Mouse (Mus musculus) layer of hippocampus, postnatal 10 days (tissue): ENCODE data around the gene Psmb1. TPM values are rescaled to one million over a fixed set of nuclear protein-coding genes. Genes with fewer than 3 reads are reported as not detected.
A peak's percentile ranks its signal among the peaks of the same experiment; 100 is the strongest.
"Not testable (repeated sequence)": the region's sequence is repeated elsewhere in the genome, so short reads cannot be mapped to it uniquely, and the experiment has no call there.

Experiments
- DNase-seq, 2 experiments: peaks; one replicate each; pipeline ENCODE4 v3.0.0; 2021; ENCODE audit warnings: low spot score in 2 of 2
- total RNA-seq, 2 experiments: library from RNA; stranded (reverse); gene quantifications; 2 replicates each; pipeline ENCODE4 v1.2.3; 2021

The Psmb1 gene
- total RNA-seq, 2 experiments from 2014 or later = 135 to 140 TPM

DNA sequence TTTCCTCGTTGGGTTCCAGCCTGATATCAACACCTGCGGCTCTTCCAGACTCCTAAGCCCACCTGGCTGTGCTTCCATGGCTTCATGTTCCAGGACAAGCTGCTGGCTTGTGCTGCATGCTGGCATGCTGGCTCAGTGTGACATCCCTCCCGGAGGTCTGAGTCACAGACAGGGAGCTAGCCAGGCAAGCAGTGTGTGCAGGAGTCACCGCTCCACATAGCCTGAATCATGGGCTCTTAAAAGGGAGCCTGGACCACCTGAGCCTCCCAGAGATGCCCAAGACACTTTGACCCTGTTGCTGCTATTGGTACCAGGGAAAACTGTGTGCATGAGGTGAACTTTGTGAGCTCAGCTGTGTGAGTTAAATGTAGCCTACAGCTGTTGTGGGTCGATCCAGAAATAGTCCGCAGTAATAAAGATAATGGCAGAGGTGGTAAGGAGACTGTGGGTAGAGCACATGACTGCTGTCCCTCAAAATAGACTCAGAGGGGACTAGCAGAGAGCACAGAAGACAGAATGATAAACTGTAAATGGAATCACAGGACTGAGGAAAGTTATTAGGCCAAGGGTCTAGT is 37.5 kb downstream of the Psmb1 start:
- DNase-seq = no peak

DNA sequence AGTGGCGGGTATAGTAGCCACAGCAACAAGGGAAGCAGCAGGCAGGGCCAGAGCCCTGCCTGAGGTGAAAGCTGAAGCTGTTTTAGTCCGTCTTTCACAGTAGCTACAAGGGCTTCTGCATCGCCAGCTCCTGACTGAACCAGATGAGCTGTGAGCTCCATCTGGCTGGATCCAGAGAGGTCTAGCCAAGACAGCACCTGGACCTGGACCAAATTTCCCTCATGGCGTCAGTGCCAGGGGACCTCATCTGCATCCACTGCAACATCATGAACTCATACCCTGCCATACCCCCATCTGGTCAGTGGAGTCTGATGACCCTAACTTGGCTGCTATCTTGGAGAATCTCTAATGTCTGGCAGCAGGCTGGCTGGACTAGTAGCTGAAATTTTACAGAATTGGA is 39.8 kb downstream of the Psmb1 start:
- DNase-seq = no peak

DNA sequence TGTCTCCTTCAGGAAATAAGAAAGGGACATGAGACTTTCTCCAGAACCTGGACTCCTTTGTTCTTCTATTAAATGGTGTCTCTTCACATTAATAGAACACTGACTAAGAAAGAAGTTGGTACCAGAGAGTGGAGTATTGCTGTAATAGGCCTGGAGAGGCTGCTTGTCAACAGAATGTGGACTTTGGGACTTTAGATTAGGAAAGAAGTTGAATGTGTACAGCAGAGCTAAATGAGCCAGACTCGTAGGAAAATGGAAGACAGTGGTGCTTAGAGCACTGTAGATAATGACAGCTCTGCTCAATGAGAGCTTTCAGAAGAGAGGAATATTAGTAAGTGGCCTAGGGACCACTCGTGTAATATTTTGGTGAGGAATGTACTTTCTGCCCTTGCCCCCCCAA is 43.0 kb downstream of the Psmb1 start:
- DNase-seq = no peak

DNA sequence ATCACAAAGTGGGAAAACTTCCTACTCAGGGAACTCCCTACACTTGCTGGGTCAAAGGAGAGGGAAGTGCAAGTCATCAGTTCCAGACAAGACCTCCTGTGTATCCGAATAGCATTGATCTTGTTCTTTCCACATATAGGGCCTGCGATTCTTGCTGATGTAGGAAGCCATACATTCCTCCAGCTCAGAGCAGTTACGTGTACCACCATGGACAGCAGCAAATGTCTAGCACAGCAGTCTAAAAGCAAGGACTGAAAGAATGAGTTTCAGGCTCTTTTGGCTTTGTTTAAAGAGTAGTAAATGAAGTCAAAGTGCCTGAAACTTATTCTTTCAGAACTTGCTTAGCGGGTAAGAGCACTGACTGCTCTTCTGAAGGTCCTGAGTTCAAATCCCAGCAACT is 44.3 kb downstream of the Psmb1 start:
- DNase-seq = no peak

DNA sequence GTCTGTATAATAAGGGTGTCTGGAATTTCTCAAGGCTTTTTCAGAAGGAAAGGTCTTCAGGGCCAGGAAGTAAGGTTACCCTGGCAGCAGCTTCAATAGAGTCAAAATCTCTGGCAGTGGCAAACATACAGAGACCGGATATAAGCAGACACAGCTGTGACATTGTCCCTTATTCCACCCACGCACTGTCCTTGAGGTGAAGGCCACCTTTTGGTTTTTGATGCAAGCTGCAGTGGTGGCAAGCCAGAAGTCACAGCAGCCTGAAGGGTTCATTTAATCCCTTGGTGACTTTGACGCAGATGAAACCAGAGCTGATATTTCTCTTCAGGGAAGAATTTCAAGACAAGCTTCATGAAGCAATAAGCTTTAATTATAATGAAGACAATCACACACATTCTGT is 49.9 kb downstream of the Psmb1 start:
- DNase-seq = no peak

DNA sequence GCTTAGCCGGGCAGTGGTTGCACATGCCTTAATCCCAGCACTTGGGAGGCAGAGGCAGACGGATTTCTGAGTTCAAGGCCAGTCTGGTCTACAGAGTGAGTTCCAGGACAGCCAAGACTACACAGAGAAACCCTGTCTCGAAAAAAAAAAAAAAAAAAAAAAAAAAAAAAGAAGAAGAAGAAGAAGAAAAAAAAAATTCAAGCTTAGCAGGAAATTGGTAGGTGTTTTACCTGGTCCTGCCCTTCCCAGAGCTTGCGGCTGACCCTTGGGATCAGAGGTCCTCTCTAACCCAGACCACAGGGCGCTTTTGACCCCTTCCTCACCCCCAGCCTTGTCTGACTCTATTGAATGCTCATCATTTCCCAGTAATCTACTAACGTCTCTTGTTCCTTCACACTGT is 50.4 kb downstream of the Psmb1 start:
- DNase-seq = not testable (repeated sequence)

DNA sequence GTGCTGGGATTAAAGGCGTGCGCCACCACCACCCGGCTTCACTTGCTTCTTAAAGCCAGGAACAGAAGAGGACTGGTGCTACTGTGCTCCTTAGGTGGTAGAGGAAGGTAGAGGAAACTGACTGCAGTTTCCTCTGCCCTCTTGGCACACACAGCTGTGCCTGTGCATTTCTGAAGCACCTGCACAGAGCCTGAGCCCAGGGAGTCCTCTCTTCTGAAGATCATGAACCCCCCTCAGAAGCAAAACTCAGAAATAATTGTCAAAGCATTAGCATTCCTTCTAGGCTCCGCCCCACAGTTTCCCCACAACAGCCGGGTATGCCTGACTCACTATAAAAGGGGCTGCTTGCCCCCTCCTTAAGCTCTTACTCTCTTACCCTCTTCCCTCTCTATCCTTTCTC is 51.7 kb downstream of the Psmb1 start:
- DNase-seq = no peak

DNA sequence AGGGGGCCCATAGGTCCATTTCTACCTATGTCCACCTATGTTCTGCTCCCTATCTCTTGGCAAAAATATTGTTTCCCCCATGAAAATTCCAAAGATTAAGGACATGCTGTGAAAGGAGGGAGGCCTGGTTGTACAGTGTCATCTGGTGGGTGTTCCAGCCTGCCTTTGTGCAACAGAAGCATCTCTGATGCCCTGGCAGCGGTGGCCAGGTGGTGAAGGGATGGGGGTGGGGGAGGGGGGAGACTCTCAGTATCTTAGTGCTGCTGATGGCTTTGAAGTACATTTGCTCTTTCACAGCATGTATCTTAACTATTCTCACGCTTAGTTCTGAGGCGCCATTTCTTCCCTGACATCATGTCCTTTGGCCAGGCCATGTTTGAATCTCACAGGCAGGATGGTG is 54.1 kb downstream of the Psmb1 start:
- DNase-seq = no peak

DNA sequence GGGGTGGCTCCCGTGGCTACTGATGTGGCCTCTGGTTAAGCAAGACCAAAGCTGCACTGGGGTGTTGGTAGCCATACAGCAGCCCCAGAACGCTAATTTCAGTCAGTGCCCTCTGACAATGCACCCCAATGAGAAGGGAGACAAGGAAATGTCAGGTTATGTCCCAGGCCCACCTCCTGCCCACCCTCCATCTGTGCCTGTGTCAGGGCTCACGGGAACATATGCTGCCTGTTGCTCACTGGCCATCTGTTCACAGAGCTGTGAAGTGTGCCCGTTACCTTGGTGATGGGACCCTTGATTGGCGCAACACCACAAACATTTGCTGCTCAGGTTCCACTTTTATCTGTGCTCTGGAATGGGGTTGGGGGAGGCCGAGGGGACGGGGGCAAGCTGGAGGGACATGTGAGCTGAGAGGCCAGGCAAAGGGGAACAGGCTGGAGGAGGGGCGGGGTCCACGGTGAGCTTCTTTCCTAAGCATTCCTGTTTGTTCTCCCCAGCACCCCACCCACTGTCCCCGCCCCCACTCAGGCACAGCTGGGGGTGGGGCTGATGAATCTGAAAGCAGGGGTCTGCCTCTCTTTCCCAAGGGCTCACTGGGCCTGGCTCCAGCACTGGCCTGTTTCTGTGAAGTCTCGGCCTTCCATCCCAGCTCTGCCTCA is 59.0 kb downstream of the Psmb1 start:
- DNase-seq = peak; percentile 19 to 43

DNA sequence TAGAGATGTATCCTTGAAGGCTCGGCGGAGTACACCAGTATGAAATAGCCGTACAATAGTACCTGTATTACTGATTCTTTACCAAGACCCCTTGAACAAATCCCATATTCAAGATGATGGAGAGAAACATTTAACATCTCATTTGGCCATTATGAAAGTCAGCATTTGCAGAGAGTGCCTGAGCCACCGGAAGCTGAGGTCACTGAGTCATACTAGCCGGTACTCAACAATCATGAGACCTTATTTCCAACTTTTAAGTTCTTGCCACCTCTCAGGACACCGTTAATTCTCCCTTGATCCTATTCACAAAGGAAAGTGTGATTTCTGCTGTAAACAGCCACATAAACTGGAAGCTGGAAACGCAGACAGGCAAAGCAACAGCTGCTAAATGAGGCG is 59.5 kb downstream of the Psmb1 start:
- DNase-seq = no peak

DNA sequence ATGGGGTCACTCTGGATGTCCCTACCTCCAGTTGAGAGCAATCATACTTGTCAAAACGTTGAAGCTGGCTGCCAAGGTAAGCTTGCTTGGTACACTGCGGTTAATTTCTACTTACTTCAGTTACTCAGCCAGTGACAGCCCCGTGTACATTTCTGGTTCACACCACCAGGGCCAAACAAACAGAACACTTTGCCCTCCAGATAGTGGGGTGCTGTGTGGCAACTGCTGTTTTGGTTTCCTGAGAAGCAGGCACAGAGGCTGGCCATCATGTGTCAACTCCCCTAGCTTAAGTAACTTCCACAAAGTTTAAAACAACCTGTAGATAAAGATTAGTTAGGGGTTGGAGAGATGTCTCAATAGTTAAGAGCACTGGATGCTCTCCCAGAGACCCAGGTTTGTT is 64.8 kb downstream of the Psmb1 start:
- no peak for DNase-seq

DNA sequence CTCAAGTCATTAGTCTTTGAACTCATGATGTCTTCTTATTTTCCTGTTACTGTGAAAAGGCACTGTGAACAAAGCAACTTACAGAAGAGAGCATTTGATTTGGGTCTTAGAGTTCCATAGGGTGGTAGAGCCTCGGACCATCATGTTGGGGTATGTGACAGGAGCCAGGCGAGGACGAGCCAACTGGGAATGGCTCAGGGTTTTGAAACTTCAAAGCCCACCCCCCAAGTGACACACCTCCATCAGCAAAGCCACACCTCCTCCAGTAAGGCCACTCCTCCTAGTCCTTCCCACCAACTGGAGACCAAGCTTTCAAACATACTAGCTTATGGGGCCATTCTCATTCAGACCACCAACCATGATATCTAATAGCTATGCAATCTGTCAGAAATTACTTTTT is 67.5 kb downstream of the Psmb1 start:
- DNase-seq = no peak

DNA sequence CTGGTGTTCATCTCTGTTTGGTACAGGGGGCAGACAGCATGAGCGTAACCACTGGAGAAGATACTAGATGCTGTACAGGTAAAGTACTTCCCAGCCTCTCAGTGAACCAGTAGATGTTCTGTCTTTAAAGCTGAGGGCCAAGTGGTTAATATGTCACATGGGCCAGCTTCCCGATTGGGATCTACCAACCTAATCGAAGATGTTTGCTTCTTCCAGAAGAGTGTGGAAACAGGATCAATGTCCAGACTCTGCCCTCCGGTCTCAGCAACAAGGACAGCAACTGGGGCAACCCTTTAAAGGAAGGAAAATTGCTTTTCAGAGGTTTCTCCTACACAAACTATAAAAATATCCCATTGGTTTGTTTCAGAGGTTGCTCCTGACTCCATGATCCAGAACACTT is 68.0 kb downstream of the Psmb1 start:
- DNase-seq = no peak

DNA sequence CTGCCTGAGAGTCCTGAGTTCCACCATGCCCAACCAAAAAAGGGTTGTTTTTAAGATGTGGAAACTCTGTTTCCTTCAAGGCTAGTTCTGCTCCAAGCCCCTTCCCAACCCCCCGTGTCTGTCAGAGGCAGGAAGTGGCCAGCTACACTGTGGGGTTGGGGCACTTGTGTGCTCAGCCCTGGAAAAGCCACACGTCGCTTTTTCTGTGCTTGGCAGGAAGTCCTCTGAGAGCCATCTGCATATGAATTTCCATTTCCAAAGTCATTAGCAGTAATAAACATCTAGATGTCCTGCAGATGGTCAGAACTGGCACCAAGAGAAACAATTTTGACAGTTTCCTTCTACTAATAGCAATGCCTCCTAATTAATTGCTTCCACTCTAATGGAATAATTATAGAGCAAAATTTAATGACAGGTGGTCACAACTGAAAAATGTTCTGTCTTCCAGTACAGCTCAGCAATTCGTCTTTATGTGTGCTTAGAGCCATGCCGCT is 68.5 kb downstream of the Psmb1 start:
- peak in 1 of 2 experiments; percentile 28 for DNase-seq

DNA sequence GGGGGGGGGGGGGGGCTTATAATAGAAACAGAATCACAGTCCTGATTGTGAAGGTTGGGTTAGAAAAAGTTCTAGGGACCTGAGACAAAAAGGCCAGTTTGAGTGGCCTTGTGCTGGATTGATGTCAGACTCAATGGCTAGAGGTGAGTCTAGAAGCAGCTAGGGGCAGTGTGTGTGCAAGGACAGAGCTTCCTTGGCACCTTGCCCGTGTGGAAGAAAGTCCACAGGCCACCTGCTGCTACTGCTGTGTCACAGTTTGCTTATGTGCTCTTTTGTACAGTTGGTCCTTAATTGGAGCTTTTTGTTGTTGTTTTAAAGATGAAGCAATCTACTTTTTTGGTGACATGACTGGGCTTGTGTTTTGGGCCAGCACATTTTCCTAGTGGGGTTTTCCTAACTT is 69.6 kb downstream of the Psmb1 start:
- DNase-seq = no peak

DNA sequence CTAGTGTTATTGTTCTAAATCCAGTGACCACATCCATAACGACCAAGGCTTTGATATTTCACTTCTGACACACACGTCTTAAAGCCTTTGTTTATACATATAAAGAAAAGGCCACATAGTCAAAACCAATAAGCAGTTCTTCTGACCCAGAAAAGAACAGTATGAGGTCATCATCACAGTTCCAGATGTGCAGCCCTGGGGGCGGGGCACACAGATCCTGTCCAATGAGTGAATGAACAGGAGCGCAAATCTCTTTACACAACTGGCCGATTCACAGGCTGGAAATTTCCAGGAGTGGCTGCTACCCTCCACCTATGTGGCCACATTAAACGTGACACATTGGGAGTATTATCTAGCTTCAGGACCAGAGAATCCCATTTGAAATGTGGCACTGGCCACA is 70.1 kb downstream of the Psmb1 start:
- DNase-seq = no peak

DNA sequence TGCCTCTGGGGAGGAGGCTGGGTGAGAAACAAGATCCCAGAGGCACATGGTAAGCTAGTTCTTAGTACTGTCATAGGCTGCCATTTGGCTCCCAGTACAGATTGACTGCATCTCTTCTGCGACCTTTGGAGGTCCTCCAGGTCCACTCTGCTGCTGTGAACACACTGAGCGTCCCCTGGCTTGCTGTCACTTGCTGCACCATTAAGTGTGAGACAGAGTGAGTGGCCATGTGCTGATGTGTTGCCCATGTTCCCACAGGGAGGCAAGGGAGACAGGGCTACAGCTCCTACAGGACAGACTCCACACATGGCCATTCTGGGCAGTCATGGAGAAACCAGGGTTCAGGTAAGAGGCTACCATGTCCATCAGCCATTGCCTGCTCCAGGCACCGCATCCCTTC is 73.6 kb downstream of the Psmb1 start:
- no peak for DNase-seq

Other genes starting within 250 kb of the Psmb1 start
- gene Dll1, start 122.9 kb downstream of the Psmb1 start, total RNA-seq = 10 to 100 TPM; 14.0 to 20.9 TPM
- gene Fam120b, start 103.5 kb downstream of the Psmb1 start, total RNA-seq = 10 to 100 TPM; 33.4 to 36.4 TPM
- gene Tbp, start 137 bp upstream of the Psmb1 start, total RNA-seq = 10 to 100 TPM; 32.2 to 35.8 TPM
- 10 to 100 TPM; 21.2 to 24.8 TPM for gene Pdcd2, start 27.6 kb upstream of the Psmb1 start, total RNA-seq
- 1 to 10 TPM; 2.5 to 2.9 TPM for gene Prdm9, start 64.6 kb upstream of the Psmb1 start, total RNA-seq
- 10 to 100 TPM; 22.8 to 28.0 TPM for gene Chd1, start 205.2 kb upstream of the Psmb1 start, total RNA-seq